Mouse (Mus musculus): Measurements from ENCODE around the gene Pdzd2.

- TF ChIP-seq POLR2A (IDR thresholded peaks at IDR 0.05; ENCODE audit: control insufficient read depth, low read depth, low read length) (no peak), CTCF (IDR thresholded peaks at IDR 0.05; ENCODE audit: control insufficient read depth, insufficient read depth, insufficient replicate concordance, low read depth, low read length) (no peak)
These were observed 126.6 kb downstream of the Pdzd2 start for GRCm38 (mm10) chr15:12612944-12613675.

All from testis, adult 2 months (tissue).